Mouse (Mus musculus) CD4-positive, CD25-positive, alpha-beta regulatory T cell, adult 4 months (primary cell): ENCODE results near the gene Shank2. TPM values are rescaled to one million over a fixed set of nuclear protein-coding genes. Genes with fewer than 3 reads are reported as not detected.

Experiments used
- ATAC-seq: one replicate; pipeline ENCODE4 v1.8.0; 2017
- polyA plus RNA-seq, 2 experiments: library from polyadenylated mRNA; unstranded; fragments of 100-300 nt; shearing (Covaris generic); gene quantifications; one replicate each; pipeline ENCODE4 v1.2.1; 2017

Shank2 gene
- polyA plus RNA-seq, 2 experiments from 2014 or later = 0.05 TPM; not detected in 1

GRCm38 (mm10) chr7:144170686-144171085, 169.0 kb downstream of the Shank2 start:
- no peak for ATAC-seq

GRCm38 (mm10) chr7:144173869-144174268, 172.1 kb downstream of the Shank2 start:
- no peak for ATAC-seq

DNA sequence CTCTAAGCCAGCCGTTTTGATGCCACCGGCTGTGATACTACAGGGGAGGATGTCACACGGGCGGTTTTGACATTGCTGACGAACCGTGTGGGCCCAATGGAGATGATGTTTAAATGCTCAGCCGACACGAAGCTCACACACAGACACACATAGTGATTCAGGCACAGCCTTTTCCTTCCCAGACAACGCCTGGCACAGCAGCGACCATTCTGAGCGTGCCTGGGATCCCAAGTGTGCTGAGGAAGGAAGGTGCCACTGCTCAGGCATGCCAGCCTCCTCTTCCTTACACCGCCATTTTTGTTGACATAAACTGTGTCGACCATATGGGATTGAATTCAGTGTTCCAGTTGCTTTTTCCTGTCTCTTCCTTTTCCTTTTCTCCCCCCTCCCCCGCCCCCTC, 172.6 kb downstream of the Shank2 start:
- ATAC-seq = no peak

DNA sequence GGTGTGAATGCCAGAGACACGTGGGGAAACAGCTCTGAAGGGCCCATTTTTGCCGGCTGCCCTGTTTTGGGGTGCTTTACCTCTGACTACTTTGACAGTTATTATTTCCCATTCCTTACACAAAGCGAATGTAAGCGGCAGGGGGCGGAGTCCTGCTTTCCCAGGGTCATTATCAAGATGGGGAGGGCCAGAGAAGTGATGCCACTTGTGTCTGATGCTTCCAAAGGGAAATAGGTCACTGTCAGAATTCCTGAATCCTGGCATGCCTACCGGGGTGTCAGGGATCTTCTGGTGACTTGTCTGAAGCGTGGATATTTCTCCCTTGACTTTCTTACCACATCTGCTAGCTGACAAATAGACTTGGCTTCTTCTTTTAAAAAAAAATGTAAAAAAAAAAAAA, 173.3 kb downstream of the Shank2 start:
- no peak for ATAC-seq

GRCm38 (mm10) chr7:144175481-144176233, 173.9 kb downstream of the Shank2 start:
- no peak for ATAC-seq

- ATAC-seq = no peak
Observed at GRCm38 (mm10) chr7:144176234-144176730, 174.6 kb downstream of the Shank2 start.

DNA sequence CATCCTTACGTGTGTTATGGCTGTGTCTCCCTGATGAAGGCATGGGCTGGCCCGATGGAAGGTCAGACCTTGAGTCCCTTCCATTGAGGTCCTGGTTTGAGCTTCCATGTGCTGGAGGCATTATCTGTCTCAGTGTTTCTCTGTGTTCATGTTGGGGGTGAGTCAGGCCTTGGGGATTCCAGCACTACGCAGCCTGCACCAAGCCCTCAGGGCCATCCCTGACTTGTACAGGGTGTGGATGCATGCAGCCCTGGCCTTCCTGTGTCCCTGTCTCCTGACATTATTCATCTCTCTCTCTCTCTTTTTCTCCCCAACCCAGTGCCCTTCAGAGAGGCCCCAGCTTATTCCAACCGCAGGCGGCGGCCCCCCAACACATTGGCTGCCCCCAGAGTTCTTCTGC, 177.7 kb downstream of the Shank2 start:
- ATAC-seq = no peak

GRCm38 (mm10) chr7:144180885-144181284, 179.2 kb downstream of the Shank2 start:
- ATAC-seq = no peak

- ATAC-seq = no peak
Observed at GRCm38 (mm10) chr7:144187869-144188430, 186.2 kb downstream of the Shank2 start.

DNA sequence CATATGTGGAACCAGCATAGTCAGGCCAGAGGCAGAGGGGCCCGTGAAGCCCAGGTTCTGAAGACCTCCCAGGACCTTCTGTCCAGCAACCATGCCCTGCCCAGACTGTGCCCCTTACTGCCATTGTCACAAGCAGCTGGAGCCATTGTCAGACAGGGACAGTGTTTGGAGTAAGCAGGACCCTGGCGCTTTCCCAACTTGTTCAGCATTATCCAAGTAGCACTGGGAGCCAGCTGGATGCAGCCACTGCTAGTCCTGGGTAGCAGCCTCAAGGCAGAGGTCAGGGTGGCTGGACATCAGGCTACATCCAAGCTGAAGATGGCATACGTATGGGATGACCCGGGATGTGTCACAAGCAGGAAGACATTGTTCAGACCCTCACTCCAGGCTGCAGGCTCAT, 187.7 kb downstream of the Shank2 start:
- no peak for ATAC-seq

DNA sequence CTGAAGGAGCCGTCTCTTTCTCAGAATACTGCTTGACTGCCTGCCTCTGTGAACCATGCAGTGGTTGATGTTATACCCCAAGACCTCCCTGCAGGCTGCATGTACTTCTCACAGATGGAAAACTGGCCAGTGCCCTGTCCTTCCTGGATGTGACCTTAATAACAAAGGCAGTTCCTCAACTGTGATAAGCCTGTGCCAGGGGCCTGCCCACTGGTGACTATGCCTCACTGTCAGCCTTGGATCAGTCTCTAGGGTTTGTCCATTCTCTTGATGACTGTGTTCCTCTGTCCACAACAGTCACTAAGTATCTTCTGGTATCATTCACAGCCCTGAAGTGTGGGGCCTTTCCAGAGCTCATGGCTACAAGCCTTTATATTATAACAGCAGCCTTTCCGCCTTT, 196.8 kb downstream of the Shank2 start:
- no peak for ATAC-seq

DNA sequence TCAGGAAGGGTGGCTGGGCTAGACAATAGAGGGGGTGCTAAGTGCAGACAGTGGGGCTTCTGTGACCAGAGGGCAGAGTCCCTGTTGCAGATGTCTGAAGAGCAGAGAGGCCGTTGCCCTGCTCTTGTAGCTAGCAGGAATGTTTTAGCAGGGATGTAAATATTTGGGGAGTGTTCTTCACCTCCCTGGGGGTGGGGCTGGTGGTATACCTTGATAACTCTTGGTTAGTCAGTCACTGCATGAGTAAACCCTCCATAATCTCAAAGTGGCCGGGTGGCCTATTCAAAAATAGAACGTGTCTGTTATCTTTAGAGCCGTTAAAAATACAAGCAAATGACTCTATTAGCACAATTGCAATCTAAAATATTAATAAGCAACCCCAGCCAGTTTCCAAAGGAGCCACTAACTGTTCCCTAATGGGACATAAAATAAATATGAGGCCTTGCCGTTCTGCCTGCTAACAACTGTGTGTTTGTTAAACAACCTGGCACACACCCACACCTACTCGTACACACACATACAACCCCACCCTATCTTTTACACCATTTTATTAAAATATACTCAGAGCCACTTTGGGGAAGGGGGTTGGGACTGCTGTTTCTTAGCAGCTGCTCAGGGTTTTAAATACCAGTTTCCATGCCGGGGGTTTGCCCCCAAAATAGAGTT, 200.4 kb downstream of the Shank2 start:
- no peak for ATAC-seq

DNA sequence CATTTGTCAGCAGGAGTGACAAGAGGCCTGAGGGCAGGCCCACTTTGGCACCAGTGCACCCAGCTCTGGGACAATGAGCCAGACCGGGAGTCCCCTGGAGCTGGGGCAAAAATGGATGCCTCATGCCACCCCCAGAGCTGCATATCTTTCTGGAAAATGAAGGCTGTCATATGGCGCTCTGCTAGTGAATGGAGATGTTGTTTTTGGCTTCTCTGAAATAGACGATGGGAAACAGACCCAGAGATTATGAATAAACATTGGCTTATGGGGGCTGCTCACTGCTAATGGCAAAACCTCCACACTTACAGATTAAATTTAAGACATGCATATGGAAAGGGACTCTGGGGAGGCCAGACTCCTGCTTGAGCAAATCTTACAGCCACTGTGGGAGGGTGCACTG, 202.6 kb downstream of the Shank2 start:
- no peak for ATAC-seq

DNA sequence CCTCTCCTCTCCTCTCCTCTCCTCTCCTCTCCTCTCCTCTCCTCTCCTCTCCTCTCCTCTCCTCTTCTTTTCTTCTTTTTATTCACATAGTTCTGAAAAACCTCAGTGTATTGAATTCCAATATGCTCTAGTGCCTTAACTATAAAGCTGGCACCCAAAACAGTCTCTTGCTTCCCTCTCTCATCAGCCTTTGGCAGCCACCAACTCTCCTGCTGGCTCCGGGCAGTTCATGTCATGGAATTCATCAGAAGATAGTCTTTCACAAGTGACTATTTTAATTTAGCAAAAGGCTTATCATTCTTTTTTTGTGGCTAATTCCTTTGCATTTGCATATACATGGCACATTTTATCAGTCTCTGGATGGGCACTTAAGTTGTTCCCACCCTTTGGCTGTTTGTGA, 203.4 kb downstream of the Shank2 start:
- no peak for ATAC-seq

GRCm38 (mm10) chr7:144205837-144206236, 204.1 kb downstream of the Shank2 start:
- ATAC-seq = no peak

GRCm38 (mm10) chr7:144206254-144206653, 204.5 kb downstream of the Shank2 start:
- ATAC-seq = no peak

- no peak for ATAC-seq
Observed at GRCm38 (mm10) chr7:144207100-144207499, 205.4 kb downstream of the Shank2 start.

- no peak for ATAC-seq
Observed at GRCm38 (mm10) chr7:144207849-144208248, 206.1 kb downstream of the Shank2 start.

DNA sequence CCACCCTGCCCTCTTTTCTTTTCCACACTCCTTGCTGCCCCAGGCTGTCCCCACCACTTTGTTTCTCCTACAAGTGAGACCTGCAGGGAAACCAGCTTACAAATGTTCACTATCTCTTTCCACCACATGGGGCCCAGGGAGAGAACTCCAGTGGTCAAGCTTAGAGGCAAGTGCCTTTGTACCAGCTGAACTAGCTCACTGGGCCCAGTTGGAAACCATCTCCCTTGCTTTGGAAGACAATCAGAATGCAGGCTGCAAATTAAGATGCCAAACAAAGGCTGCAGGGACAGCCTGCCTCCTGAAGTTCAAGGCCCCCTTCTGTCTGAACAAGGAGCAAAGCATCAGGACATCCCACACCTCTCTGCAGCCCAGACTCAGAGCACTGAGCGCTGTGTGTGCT, 206.9 kb downstream of the Shank2 start:
- ATAC-seq = no peak

DNA sequence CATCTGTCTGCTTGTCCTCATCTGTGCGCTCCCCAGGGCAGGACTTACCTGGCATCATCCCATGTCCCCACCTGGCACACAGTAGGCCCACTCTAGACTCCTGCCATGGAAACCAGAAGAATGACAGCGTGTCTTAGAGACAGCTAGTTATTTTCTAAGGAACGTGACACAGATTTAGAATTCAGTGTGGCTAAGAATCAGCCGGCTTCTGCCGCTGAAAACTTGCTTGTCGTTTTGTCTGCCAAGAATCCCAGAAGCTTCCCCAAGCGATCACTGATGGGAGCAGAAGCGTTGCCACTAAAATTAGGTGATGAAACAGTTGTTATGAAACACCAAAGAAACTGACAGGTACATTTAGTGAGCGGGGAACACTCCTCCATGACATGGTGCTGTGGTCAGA, 208.8 kb downstream of the Shank2 start:
- no peak for ATAC-seq

DNA sequence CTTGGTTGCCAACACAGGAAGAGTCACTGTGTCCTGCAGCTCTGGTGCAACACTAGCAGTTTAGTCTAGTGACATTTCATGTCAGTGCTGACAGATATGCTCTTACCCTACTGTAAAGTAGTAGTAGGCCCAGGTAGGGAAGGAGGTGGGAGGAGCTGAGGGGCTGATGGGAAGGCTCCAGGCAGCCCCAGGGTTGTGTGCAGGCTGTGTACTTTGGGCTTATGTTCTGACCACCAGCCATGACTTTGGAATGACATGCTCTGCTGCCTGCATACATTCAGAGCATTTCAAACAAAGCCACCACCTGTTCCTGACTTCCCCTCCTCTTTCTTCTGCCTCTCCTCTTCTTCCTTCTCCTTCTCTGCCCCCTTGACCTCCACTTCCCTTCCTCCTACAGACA, 211.0 kb downstream of the Shank2 start:
- ATAC-seq = no peak

GRCm38 (mm10) chr7:144217192-144217591, 215.5 kb downstream of the Shank2 start:
- ATAC-seq = no peak

- ATAC-seq = no peak
Observed at GRCm38 (mm10) chr7:144228683-144229082, 227.0 kb downstream of the Shank2 start.

- ATAC-seq = no peak
Observed at GRCm38 (mm10) chr7:144229421-144229820, 227.7 kb downstream of the Shank2 start.
